Mouse (Mus musculus) neural tube, embryonic 12.5 days (tissue): Measurements from ENCODE around the gene Slc7a5. TPM values are rescaled to one million over a fixed set of nuclear protein-coding genes. Genes with fewer than 3 reads are reported as not detected.

Source experiments
- ATAC-seq: fragments of 200-750 bp; cut with Nextera tagmentation; 2 replicates; pipeline ENCODE4 v1.8.0; 2017; ENCODE audit warnings: low read depth, mild to moderate bottlenecking, moderate TSS enrichment, moderate library complexity; ENCODE audit not compliant: low FRiP score
- H3K27ac ChIP-seq: fragments of 300-500 bp; sonication (generic); 2 replicates; pipeline ENCODE4 v1.5.1; 2016
- H3K27me3 ChIP-seq: fragments of 300-500 bp; sonication (generic); replicated peaks from 2 replicates; pipeline ENCODE4 v1.6.1; 2016; ENCODE audit warnings: mild to moderate bottlenecking
- H3K36me3 ChIP-seq: fragments of 300-500 bp; sonication (generic); 2 replicates; pipeline ENCODE4 v1.6.1; 2016; ENCODE audit warnings: mild to moderate bottlenecking
- H3K4me1 ChIP-seq: fragments of 300-500 bp; sonication (generic); 2 replicates; pipeline ENCODE4 v1.6.1; 2016
- H3K4me2 ChIP-seq: fragments of 300-500 bp; sonication (generic); replicated peaks from 2 replicates; pipeline ENCODE4 v1.6.1; 2016; ENCODE audit warnings: mild to moderate bottlenecking
- H3K4me3 ChIP-seq: fragments of 300-500 bp; sonication (generic); 2 replicates; pipeline ENCODE4 v1.5.1; 2016
- H3K9ac ChIP-seq: fragments of 300-500 bp; sonication (generic); 2 replicates; pipeline ENCODE4 v1.6.1; 2016; ENCODE audit warnings: mild to moderate bottlenecking
- H3K9me3 ChIP-seq: fragments of 300-500 bp; sonication (generic); 2 replicates; pipeline ENCODE4 v1.6.1; 2016; ENCODE audit warnings: mild to moderate bottlenecking
- WGBS: fragments of 180-500 bp; shearing (Covaris S2); methylation state at CpG from one replicate; pipeline ENCODE4 v1.1.7; 2016; 5-methylcytosine and 5-hydroxymethylcytosine counted together
- polyA plus RNA-seq: library from polyadenylated mRNA; unstranded; fragments of >200 nt; fragmentation: Nextera tagmentation; extraction: Ambion mirVana; gene quantifications from 2 replicates; pipeline ENCODE4 v1.2.1, GENCODE M21; 2016

The Slc7a5 gene
- polyA plus RNA-seq, 1 experiment from 2014 or later, result 40.8 TPM

- H3K4me3 ChIP-seq, result no peak overlapping the region
- no peak for ATAC-seq
- WGBS, result 58% methylated on average over 8 of the region's 8 CpGs
- H3K9ac ChIP-seq, result peak overlapping the region; percentile 44; the same call in 1 of the 2 replicates
- H3K27ac ChIP-seq, result no peak overlapping the region
- H3K36me3 ChIP-seq, result no peaks in the 10 kb centered on the region
- H3K4me1 ChIP-seq, result peaks cover 56% of the 10 kb centered on the region
- H3K27me3 ChIP-seq, result no peaks in the 10 kb centered on the region; the same call in 1 of the 2 replicates
- H3K4me2 ChIP-seq, result peak overlapping the region; percentile 25
- no peaks in the 10 kb centered on the region for H3K9me3 ChIP-seq
Observed at GRCm38 (mm10) chr8:121901498-121902236, 5.8 kb downstream of the Slc7a5 start.

- WGBS, result 66% methylated on average over 18 of the region's 18 CpGs
- ATAC-seq, result 0 out of 2 replicates have a peak, but pooled peaks have one; percentile 5
- no peak overlapping the region for H3K27ac ChIP-seq
- no peak overlapping the region for H3K4me3 ChIP-seq
- no peaks in the 10 kb centered on the region for H3K9me3 ChIP-seq
- H3K36me3 ChIP-seq, result no peaks in the 10 kb centered on the region
- peak overlapping the region; percentile 12; the same call in 1 of the 2 replicates for H3K4me2 ChIP-seq
- H3K4me1 ChIP-seq, result peaks cover 49% of the 10 kb centered on the region
- H3K27me3 ChIP-seq, result no peaks in the 10 kb centered on the region
- no peak overlapping the region for H3K9ac ChIP-seq
Observed at GRCm38 (mm10) chr8:121899180-121900044, 8.1 kb downstream of the Slc7a5 start.

- Histone ChIP-seq H3K4me3 (no peak overlapping the region), H3K9me3 (no peaks in the 10 kb centered on the region), H3K36me3 (no peaks in the 10 kb centered on the region), H3K4me1 (peaks cover 49% of the 10 kb centered on the region), H3K4me2 (peak overlapping the region; percentile 12), H3K9ac (no peak overlapping the region), H3K27ac (peak overlapping the region; percentile 47; the same call in 1 of the 2 replicates), H3K27me3 (no peaks in the 10 kb centered on the region)
- 4% methylated on average over 4 of the region's 4 CpGs for WGBS
- ATAC-seq, result peak; percentile 81
Observed at GRCm38 (mm10) chr8:121898401-121898931, 9.0 kb downstream of the Slc7a5 start.

GRCm38 (mm10) chr8:121897871-121898381, 9.6 kb downstream of the Slc7a5 start:
- H3K4me3 ChIP-seq, result no peak overlapping the region
- H3K4me1 ChIP-seq, result peaks cover 49% of the 10 kb centered on the region
- H3K9me3 ChIP-seq, result no peaks in the 10 kb centered on the region
- no peaks in the 10 kb centered on the region for H3K36me3 ChIP-seq
- no peak overlapping the region for H3K9ac ChIP-seq
- peak overlapping the region; percentile 12 for H3K4me2 ChIP-seq
- peak overlapping the region; percentile 47; the same call in 1 of the 2 replicates for H3K27ac ChIP-seq
- no peaks in the 10 kb centered on the region for H3K27me3 ChIP-seq
- 4% methylated on average over 7 of the region's 7 CpGs for WGBS
- 0 out of 2 replicates have a peak, but pooled peaks have one; percentile 5 for ATAC-seq

- Histone ChIP-seq H3K4me1 (peaks cover 49% of the 10 kb centered on the region), H3K4me2 (no peak overlapping the region), H3K9me3 (no peaks in the 10 kb centered on the region), H3K4me3 (no peak overlapping the region), H3K27me3 (no peaks in the 10 kb centered on the region), H3K27ac (no peak overlapping the region), H3K9ac (no peak overlapping the region), H3K36me3 (no peaks in the 10 kb centered on the region)
- no peak for ATAC-seq
- 85% methylated on average over 9 of the region's 9 CpGs for whole genome bisulfite sequencing
Observed at GRCm38 (mm10) chr8:121897205-121897604, 10.3 kb downstream of the Slc7a5 start.

- Histone ChIP-seq H3K4me2 (no peak overlapping the region), H3K4me3 (no peak overlapping the region), H3K9ac (0 out of 2 replicates have a peak overlapping the region, but pooled peaks have one; percentile 26), H3K27me3 (no peaks in the 10 kb centered on the region), H3K4me1 (peaks cover 44% of the 10 kb centered on the region), H3K27ac (no peak overlapping the region), H3K36me3 (no peaks in the 10 kb centered on the region), H3K9me3 (no peaks in the 10 kb centered on the region)
- no peak for ATAC-seq
- 26% methylated on average over 12 of the region's 12 CpGs for WGBS
Observed at GRCm38 (mm10) chr8:121896476-121897145, 10.9 kb downstream of the Slc7a5 start.

GRCm38 (mm10) chr8:121895910-121896309, 11.6 kb downstream of the Slc7a5 start:
- H3K4me3 ChIP-seq, result no peak overlapping the region
- no peaks in the 10 kb centered on the region for H3K36me3 ChIP-seq
- H3K27ac ChIP-seq, result no peak overlapping the region
- 86% methylated on average over 7 of the region's 7 CpGs for WGBS
- H3K9ac ChIP-seq, result no peak overlapping the region
- H3K4me2 ChIP-seq, result no peak overlapping the region
- H3K9me3 ChIP-seq, result no peaks in the 10 kb centered on the region
- no peaks in the 10 kb centered on the region for H3K27me3 ChIP-seq
- peaks cover 41% of the 10 kb centered on the region for H3K4me1 ChIP-seq
- ATAC-seq, result no peak

- H3K27me3 ChIP-seq, result no peaks in the 10 kb centered on the region
- H3K36me3 ChIP-seq, result peaks cover 3% of the 10 kb centered on the region
- ATAC-seq, result no peak
- H3K4me3 ChIP-seq, result no peak overlapping the region
- H3K9me3 ChIP-seq, result no peaks in the 10 kb centered on the region
- no peak overlapping the region for H3K9ac ChIP-seq
- no peak overlapping the region for H3K4me2 ChIP-seq
- H3K4me1 ChIP-seq, result peaks cover 22% of the 10 kb centered on the region
- 83% methylated on average over 5 of the region's 5 CpGs for WGBS
- no peak overlapping the region for H3K27ac ChIP-seq
Observed at GRCm38 (mm10) chr8:121892875-121893274, 14.6 kb downstream of the Slc7a5 start.

GRCm38 (mm10) chr8:121889810-121890785, 17.4 kb downstream of the Slc7a5 start:
- 84% methylated on average over 15 of the region's 15 CpGs for WGBS
- Histone ChIP-seq H3K4me3 (no peak overlapping the region), H3K9ac (no peak overlapping the region), H3K4me1 (no peaks in the 10 kb centered on the region; the same call in 1 of the 2 replicates), H3K27ac (no peak overlapping the region), H3K9me3 (no peaks in the 10 kb centered on the region), H3K27me3 (no peaks in the 10 kb centered on the region), H3K36me3 (peaks cover 29% of the 10 kb centered on the region), H3K4me2 (no peak overlapping the region)
- no peak for ATAC-seq

- peaks cover 37% of the 10 kb centered on the region for H3K36me3 ChIP-seq
- H3K27me3 ChIP-seq, result no peaks in the 10 kb centered on the region
- H3K4me3 ChIP-seq, result no peak overlapping the region
- H3K9ac ChIP-seq, result no peak overlapping the region
- H3K4me1 ChIP-seq, result no peaks in the 10 kb centered on the region; the same call in 1 of the 2 replicates
- no peak overlapping the region for H3K4me2 ChIP-seq
- no peak overlapping the region for H3K27ac ChIP-seq
- no peaks in the 10 kb centered on the region for H3K9me3 ChIP-seq
- WGBS, result 87% methylated on average over 1 of the region's 1 CpGs
- ATAC-seq, result no peak
Observed at GRCm38 (mm10) chr8:121889317-121889716, 18.2 kb downstream of the Slc7a5 start.

GRCm38 (mm10) chr8:121887547-121887946, 19.9 kb downstream of the Slc7a5 start:
- H3K27ac ChIP-seq, result no peak overlapping the region
- 75% methylated on average over 1 of the region's 1 CpGs for WGBS
- no peaks in the 10 kb centered on the region; the same call in 1 of the 2 replicates for H3K4me1 ChIP-seq
- no peak overlapping the region for H3K4me3 ChIP-seq
- no peak overlapping the region for H3K4me2 ChIP-seq
- no peak overlapping the region for H3K9ac ChIP-seq
- H3K36me3 ChIP-seq, result peaks cover 54% of the 10 kb centered on the region
- ATAC-seq, result no peak
- H3K27me3 ChIP-seq, result no peaks in the 10 kb centered on the region
- H3K9me3 ChIP-seq, result no peaks in the 10 kb centered on the region
